Mouse (Mus musculus): Measurements from ENCODE around the gene Abhd15.

GRCm38 (mm10) chr11:77476216-77476615 is 38.7 kb upstream of the Abhd15 start:
- no peak for TF ChIP-seq CTCF (IDR thresholded peaks at IDR 0.05; ENCODE audit: insufficient read depth, low read length)
- no peak for TF ChIP-seq POLR2A (IDR thresholded peaks at IDR 0.05; ENCODE audit: borderline replicate concordance, extremely low read depth, low read depth, low read length)

Measured in lung, adult 2 months (tissue).